Mouse (Mus musculus) intestine, postnatal 0 days (tissue): Measurements from ENCODE around the gene B020031M17Rik. TPM values are rescaled to one million over a fixed set of nuclear protein-coding genes. Genes with fewer than 3 reads are reported as not detected.
"Not testable (repeated sequence)": the region's sequence is repeated elsewhere in the genome, so short reads cannot be mapped to it uniquely, and the experiment has no call there.

Experiments used
- ATAC-seq: fragments of 200-750 bp; cut with Nextera tagmentation; 2 replicates; pipeline ENCODE4 v1.8.0; 2017; ENCODE audit warnings: mild to moderate bottlenecking, moderate TSS enrichment, moderate library complexity
- H3K27ac ChIP-seq: fragments of 300-500 bp; sonication (generic); 2 replicates; pipeline ENCODE4 v1.5.1; 2014; ENCODE audit warnings: mild to moderate bottlenecking, low read depth, low read length, moderate library complexity
- H3K27me3 ChIP-seq: fragments of 300-500 bp; sonication (generic); replicated peaks from 2 replicates; pipeline ENCODE4 v1.6.1; 2014; ENCODE audit warnings: low read length, mixed read lengths; ENCODE audit not compliant: control insufficient read depth, insufficient read depth
- H3K36me3 ChIP-seq: fragments of 300-500 bp; sonication (generic); 2 replicates; pipeline ENCODE4 v1.6.1; 2014; ENCODE audit warnings: mild to moderate bottlenecking, moderate library complexity; ENCODE audit not compliant: control insufficient read depth, insufficient read depth
- H3K4me1 ChIP-seq: fragments of 300-500 bp; sonication (generic); replicated peaks from 2 replicates; pipeline ENCODE4 v1.6.1; 2014; ENCODE audit warnings: antibody characterized with exemption, low read length, mixed read lengths; ENCODE audit not compliant: control insufficient read depth, insufficient read depth
- H3K4me2 ChIP-seq: fragments of 300-500 bp; sonication (generic); replicated peaks from 2 replicates; pipeline ENCODE4 v1.6.1; 2014; ENCODE audit warnings: low read depth, mild to moderate bottlenecking, moderate library complexity
- H3K4me3 ChIP-seq: fragments of 300-500 bp; sonication (generic); 2 replicates; pipeline ENCODE4 v1.5.1; 2014; ENCODE audit warnings: low read depth, low read length
- H3K9ac ChIP-seq: fragments of 300-500 bp; sonication (generic); 2 replicates; pipeline ENCODE4 v1.6.1; 2014; ENCODE audit warnings: mild to moderate bottlenecking, low read depth, low read length
- H3K9me3 ChIP-seq: fragments of 300-500 bp; sonication (generic); 2 replicates; pipeline ENCODE4 v1.6.1; 2016; ENCODE audit warnings: mixed run types; ENCODE audit not compliant: control insufficient read depth
- WGBS: fragments of 180-500 bp; shearing (Covaris S2); extraction: QIAGEN DNeasy Blood & Tissue Kit; methylation state at CpG from one replicate; pipeline ENCODE4 v1.1.7; 2014; 5-methylcytosine and 5-hydroxymethylcytosine counted together
- polyA plus RNA-seq: library from polyadenylated mRNA; unstranded; fragments of >200 nt; fragmentation: Nextera tagmentation; extraction: Ambion mirVana; gene quantifications from 2 replicates; pipeline ENCODE4 v1.2.1, GENCODE M21; 2015

The B020031M17Rik gene
- polyA plus RNA-seq, 1 experiment from 2014 or later, result not detected

DNA sequence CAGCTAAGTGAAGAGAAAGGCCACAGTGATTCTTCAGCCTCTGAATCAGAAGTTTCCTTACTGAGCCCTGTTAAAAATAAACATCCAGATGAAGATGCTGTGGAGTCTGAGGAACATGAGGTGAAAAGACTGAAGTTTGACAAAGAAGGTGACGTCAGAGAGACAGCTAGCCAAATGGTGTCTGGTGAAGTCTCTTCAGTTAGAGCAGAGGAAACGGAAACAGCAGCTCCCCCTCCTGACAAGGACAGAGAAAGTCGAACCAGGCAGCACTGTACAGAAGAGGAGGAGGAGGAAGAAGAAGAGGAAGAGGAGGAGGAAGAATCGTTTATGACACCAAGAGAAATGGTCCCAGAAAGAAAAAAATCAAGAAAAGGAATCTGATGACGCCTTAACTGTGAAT lies 12.2 kb upstream of the B020031M17Rik start:
- H3K27me3 ChIP-seq, H3K4me1 ChIP-seq, H3K27ac ChIP-seq, H3K9ac ChIP-seq, H3K36me3 ChIP-seq, H3K4me2 ChIP-seq, ATAC-seq, H3K4me3 ChIP-seq, H3K9me3 ChIP-seq: not testable (repeated sequence)
- no CpG with 5 or more reads among the region's 5 CpGs for WGBS

DNA sequence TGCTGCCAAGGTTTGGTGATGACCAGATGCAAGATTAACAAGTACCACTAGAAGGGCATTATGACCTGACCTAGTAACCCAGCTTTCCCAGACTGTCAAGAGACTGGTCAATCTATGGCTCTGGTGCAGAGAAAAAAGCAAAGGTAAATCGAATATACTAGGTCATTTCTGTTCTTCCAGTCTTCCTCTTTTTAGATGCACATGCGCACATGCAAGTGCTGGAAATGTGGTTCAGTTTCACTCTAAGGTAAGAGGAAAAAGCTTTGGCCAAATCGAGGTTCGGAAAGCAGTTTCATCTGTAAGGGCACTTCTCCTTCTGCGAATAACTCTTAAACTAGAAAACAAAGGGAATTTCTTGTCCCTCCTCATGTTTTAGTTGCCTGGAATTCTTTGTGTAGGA lies 5.0 kb upstream of the B020031M17Rik start:
- H3K9ac ChIP-seq, H3K4me1 ChIP-seq, H3K9me3 ChIP-seq, ATAC-seq, H3K27ac ChIP-seq, H3K4me2 ChIP-seq, H3K27me3 ChIP-seq, H3K36me3 ChIP-seq, H3K4me3 ChIP-seq: not testable (repeated sequence)
- WGBS, result no CpG with 5 or more reads among the region's 5 CpGs

DNA sequence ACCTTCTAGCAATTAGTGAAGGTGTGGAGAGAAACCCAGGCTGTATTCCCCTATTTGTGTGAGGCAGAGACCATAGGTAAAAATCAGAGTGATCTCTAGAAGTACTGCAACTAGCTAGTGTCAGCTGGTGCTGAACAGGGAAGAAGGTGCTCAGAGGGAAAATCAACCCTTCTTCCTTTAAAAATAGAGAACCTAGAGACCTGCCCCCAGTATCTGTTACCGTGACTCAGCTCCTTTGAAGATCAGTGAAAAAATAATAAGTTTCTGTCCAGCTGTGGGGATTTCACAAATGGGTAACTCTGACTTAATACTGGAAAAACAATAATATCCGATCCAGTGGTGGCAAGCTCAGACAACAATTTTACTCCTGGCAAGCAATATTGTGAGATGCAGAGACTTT lies 4.5 kb upstream of the B020031M17Rik start:
- 65% methylated on average over 2 of the region's 2 CpGs for WGBS

DNA sequence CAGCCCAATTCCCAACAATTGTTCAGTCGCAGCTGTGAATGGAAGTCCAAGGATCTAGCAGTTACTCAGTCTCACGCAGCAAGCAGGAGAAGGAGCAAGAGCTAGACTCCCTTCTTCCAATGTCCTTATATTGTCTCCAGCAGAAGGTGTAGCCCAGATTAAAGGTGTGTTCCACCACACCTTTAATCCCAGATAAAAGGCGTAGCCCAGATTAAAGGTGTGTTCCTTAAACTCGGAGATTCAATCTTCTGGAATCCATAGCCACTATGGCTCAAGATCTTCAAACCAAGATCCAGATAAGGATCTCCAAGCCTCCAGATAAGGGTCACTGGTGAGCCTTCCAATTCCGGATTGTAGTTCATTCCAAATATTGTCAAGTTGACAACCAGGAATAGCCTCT lies 21.4 kb downstream of the B020031M17Rik start, which contains the start of gene Gm21761:
Gene Gm21761 (minus strand): TSS at position 101 of the 400 bp plus-strand sequence.
- not testable (repeated sequence) for H3K9me3 ChIP-seq, H3K27me3 ChIP-seq, H3K36me3 ChIP-seq, H3K9ac ChIP-seq, H3K27ac ChIP-seq, H3K4me3 ChIP-seq, H3K4me1 ChIP-seq, H3K4me2 ChIP-seq, ATAC-seq
- no CpG with 5 or more reads among the region's 5 CpGs for WGBS

More for the DNA sequence above, 4.5 kb upstream of the B020031M17Rik start:
- H3K9ac ChIP-seq, ATAC-seq, H3K27ac ChIP-seq, H3K4me3 ChIP-seq, H3K4me2 ChIP-seq, H3K36me3 ChIP-seq, H3K9me3 ChIP-seq, H3K27me3 ChIP-seq, H3K4me1 ChIP-seq: not testable (repeated sequence)

DNA sequence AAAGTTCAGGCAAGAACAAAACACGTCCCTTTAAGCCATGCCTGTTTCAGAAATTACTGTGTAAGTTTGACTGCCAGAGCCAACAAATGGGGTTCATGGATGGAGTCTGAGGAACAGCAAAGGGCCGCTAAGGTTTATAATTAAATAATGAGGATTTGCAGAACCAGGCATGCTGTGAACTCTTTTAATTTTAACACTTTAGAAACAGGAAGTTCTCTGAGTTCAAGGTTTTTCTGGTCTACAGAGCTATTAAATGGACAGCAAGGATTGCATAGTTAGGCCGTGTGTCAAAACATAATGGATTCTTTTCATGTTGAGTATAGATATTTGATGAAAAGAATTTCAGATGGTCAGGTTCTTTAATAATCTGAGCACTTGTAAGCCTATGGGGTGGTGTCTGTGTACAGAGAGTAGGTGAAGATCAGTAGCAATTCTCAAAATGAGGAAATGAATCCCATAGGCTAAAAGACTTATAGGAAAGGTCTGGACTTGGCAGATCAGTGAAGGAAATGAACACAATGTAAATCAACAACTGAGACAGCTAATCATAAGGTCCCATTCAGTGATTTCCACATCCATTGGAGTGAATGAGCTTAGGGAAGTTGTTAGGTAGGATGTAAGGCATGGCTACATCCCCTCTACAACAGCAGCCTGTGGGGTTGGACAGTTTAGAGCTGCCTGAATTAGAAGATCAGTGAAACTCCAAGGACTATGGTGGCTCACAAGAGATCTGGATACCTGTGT lies 25.8 kb downstream of the B020031M17Rik start:
- H3K4me3 ChIP-seq, H3K4me2 ChIP-seq, H3K9me3 ChIP-seq, H3K27me3 ChIP-seq, H3K27ac ChIP-seq, H3K36me3 ChIP-seq, H3K4me1 ChIP-seq, H3K9ac ChIP-seq, ATAC-seq: not testable (repeated sequence)
- 77% methylated on average over 2 of the region's 3 CpGs for WGBS

DNA sequence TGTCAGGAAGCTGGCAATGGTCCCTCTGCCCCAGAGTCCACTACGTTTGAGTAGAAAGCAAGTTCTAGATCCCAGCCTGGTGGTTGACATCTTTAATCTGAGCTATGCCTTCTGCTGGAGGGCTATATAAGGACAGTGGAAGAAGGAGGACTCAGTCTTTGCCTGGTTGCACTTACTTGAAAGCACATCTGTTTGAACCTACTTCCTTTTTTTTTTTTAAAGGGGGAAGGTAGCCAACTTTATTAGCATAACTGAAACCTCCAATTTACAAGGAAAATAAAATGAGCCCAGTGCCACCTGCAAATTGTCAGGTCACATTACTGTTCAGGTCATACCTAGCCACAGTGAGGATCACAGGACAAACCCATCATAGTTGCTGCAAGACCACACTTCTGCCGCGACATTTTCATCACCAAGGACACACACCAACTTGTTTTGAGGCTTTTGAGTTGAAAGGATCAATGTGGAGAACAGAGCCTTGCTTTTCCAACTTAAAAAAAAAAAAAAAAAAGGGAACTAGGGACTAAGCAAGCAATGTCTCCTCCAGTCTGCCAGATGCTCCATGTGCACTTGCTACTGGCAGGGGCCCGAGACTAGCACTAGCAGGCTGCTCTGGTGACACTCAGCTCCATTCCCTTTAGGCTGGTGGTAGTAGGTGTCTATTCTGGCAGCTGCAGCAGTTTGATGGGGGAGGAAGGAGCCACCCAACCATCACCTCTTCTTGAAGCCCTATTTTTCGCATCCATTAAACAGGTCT lies 33.5 kb downstream of the B020031M17Rik start:
- not testable (repeated sequence) for H3K4me1 ChIP-seq, H3K27ac ChIP-seq, ATAC-seq, H3K36me3 ChIP-seq, H3K4me3 ChIP-seq, H3K27me3 ChIP-seq, H3K9me3 ChIP-seq, H3K4me2 ChIP-seq, H3K9ac ChIP-seq
- 80% methylated on average over 4 of the region's 5 CpGs for WGBS

DNA sequence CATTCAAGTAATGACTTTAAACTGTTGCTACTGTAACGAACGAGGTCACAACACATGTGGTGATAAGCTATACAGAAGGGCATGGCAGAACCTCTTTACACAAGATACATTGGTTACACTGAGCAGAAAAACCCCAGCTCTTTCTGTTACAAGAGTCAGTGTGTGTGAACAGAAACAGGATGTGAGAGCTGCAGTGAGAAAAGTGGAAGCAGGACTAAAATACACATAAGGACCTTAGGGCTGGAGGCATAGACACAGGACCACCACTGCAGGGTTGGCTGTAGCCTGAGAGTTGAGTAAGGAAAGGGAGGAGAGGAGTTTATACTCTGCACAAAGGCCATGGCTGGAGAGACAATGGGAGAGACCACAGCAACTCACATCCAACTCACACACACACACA lies 34.2 kb downstream of the B020031M17Rik start:
- not testable (repeated sequence) for ATAC-seq, H3K9ac ChIP-seq, H3K9me3 ChIP-seq, H3K27ac ChIP-seq, H3K4me2 ChIP-seq, H3K27me3 ChIP-seq, H3K4me3 ChIP-seq, H3K4me1 ChIP-seq, H3K36me3 ChIP-seq
- WGBS, result 50% methylated on average over 2 of the region's 2 CpGs

Other genes starting within 250 kb of the B020031M17Rik start
- gene Nim1k, start 194.9 kb downstream of the B020031M17Rik start, polyA plus RNA-seq, result 0.48 and 0.53 TPM in 2 replicates
- gene Zfp131, start 159.9 kb downstream of the B020031M17Rik start, polyA plus RNA-seq, result 12.9 and 15.4 TPM in 2 replicates
- not detected in 2 replicates for gene AF067063, start 120.6 kb downstream of the B020031M17Rik start, polyA plus RNA-seq
- gene D13Ertd608e, start 114.8 kb downstream of the B020031M17Rik start, polyA plus RNA-seq, result not detected in 2 replicates
- gene Tcstv1, start 56.0 kb downstream of the B020031M17Rik start, polyA plus RNA-seq, result not detected in 2 replicates
- not detected in 2 replicates for gene Gm21761, start 21.5 kb downstream of the B020031M17Rik start, polyA plus RNA-seq
- gene Gm36079, start 76.2 kb upstream of the B020031M17Rik start, polyA plus RNA-seq, result not detected in 2 replicates
- 0.10 TPM in 1 of 2 replicates, not detected in the other for gene Gm21188, start 101.4 kb upstream of the B020031M17Rik start, polyA plus RNA-seq
- not detected in 2 replicates for gene Gm20767, start 189.4 kb upstream of the B020031M17Rik start, polyA plus RNA-seq
- not detected in 2 replicates for gene Gm21818, start 221.6 kb upstream of the B020031M17Rik start, polyA plus RNA-seq